Mouse (Mus musculus): ENCODE results near the gene Plekhh2. TPM values are rescaled to one million over a fixed set of nuclear protein-coding genes. Genes with fewer than 3 reads are reported as not detected.

The Plekhh2 gene
- total RNA-seq, 4 experiments from 2014 or later, result 0.73 to 1.3 (median 0.96) TPM

DNA sequence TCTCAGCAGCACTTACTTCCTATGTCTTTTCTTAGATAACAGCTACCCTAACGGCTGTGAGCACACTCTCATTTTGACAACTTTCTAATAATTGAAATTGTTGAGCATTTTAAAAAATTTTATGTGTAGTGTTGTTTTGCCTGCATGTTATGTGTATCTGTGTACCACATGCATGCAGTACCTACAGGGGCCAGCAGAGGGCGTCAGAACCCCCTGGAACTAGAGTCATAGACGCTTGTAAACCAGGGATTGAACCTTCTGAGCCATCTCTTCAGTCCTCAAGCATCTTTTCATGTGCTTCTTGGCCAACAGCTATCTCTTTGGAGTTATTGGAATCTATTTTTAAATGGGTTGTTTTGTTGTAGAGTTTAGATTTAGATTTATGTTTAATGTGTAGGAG lies 130.2 kb downstream of the Plekhh2 start:
- no peak for DNase-seq (ENCODE audit: low spot score in 2 of 2)

DNA sequence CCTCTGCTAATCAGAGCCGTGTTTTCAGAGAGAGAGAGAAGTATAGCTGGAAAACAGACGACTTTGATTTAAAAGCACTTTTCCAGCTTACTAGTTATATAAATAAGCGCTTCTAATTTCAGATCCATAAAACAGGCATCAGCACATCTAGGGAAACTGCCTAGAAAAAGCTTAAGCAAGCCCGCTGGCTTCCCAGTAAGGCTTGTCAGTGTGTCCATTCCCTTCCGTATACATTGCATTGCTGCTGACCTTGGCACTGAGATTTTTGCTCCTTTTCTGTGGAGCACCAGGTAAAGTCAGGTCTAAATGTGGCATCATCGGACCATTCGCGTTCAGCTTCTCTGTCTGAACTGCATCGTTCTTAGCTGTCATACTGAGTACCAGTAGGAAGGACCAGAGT lies 130.6 kb downstream of the Plekhh2 start:
- DNase-seq (ENCODE audit: low spot score in 2 of 2), result no peak

DNA sequence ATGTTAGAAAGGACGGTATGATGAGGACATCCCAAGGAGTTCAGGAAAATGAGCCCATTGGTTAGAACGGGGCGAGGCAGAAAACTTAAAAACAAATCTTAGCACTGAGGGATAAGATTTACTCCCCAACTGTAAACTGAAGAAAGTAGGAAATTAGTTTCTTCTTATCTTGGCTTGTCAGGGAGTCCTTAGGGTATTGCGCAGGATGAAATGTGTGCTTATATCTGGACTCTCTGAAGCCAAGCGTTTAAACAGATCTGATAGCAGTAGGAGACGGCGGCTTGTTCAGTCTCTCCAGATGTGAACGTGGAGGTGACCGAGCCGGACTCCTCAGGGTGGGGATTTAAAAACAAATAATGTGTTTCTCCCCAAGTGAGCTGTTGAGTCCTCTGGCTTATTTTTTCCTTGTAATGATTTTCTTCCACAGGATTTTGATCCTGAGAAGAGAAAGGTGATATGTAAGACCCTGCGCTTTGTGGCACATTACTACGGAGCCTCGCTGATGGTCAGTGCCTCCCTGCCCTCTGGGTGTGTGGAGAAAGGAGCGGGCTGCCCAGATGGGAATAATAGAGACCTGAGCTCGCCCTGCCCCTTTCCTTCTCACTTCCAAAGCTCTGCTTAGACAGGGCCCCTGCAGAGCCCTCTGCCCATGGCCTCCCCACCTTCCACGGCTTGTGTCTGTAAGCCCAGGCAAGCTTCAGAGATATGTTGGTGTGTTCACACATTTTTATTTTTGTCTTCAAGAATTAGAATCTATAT lies 132.8 kb downstream of the Plekhh2 start:
- no peak for DNase-seq (ENCODE audit: low spot score in 2 of 2)

DNA sequence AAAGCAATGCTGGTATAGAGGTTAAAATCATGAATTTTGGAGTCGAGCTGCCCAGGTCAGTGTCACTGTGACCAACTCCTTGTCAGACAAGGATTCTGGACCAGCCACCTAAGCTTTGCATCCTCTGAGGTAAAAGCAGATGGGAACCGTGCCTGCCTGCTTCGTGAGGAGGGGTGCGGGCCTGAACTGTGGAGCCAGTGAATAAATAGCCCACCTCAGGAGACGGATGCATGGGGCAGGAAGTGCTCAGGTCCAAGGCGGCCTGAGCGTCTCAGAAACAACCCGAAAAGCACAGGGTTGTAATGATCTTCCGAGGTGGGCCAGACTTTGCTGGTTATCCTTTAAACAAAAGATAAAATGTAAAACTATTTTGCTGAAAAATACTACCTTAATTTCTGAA lies 133.4 kb downstream of the Plekhh2 start:
- no peak for DNase-seq (ENCODE audit: low spot score in 2 of 2)

DNA sequence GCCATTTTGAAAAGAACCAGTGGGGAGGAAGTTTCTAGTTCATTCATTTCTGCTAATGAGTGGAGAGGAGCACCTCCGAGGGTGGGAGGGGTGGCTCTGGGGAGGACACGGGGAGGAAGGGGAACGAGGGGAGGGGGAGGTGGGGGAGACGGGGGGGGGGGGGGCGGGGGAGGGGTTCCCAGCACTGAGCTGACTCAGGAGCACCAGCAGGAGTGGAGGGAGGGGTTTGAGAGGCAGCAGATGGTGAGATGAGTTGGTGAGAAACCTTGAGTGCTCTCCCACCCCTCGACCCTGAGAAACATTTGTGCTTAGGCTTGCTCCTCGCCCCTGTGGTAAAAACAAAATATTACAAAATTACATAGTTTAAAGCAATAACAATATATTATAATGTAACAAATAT lies 134.2 kb downstream of the Plekhh2 start:
- DNase-seq (ENCODE audit: low spot score in 2 of 2), result no peak

DNA sequence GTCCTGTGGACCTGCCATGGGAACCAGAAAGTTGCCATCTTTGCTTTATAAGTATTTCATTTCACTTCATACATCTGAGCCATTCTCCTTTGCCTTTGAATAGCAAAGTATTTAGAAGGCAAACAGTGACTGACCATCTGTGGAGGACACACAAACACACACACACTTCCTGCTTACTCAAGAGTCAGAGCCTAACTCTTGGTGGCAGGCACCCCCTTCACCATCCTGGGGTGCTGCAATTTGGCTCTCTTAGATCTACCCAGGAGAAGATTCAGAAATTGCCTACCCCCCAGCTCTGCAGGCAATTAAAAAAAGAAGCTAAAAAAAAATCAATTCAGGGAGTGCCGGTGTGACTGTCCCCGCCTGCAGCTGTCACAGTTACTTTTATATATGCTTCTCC lies 134.8 kb downstream of the Plekhh2 start:
- no peak for DNase-seq (ENCODE audit: low spot score in 2 of 2)

DNA sequence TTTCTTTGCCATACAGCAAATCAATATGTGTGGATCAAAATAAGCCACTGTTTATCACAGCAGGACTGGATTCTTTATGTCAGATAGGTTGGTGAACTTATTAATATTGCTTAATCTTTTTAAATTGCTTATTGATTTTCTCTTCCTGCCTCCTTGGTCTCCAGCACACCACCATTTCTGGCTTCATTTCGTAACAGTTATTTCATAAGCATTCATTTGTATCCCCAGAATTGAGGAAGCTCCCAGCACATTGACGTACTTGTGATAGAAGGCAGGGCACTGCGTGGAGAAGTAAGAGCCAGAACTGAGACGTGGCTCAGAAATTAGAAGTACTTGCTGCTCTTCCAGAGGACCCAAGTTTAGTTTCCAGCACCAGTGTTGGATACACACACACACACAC lies 135.9 kb downstream of the Plekhh2 start:
- DNase-seq (ENCODE audit: low spot score in 2 of 2), result no peak

DNA sequence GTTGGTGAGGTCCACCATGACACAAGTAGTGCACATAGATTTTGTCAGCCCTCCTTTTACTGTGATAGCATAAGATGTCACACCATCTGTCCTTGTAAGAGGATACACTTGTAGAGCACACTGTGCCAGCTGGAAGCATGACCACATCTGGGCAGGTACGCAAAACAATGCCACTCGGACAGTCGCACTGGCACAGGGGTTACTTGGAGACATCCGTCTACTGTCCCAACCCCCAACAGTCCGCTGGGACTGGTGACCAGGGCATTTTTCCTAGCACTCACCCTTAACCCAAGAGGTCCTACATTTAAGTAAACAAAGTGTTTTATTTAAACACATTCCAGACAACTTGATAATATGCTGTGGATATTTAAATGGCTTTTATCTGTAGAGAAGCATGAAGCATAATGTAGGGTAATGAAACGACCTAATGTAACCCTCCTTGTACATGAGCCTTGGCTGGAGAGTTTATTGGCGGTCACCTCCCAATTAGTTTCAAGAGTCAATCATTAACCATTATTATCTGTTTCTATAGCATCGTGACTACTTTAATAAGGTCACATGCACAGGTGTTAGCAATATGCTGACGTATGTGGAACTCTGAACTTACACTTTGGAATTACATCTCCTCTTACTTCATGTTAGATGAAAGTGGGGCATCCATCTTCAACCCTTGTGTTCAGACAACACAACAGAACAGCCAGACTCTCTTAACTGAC lies 138.8 kb downstream of the Plekhh2 start:
- DNase-seq (ENCODE audit: low spot score in 2 of 2), result no peak

DNA sequence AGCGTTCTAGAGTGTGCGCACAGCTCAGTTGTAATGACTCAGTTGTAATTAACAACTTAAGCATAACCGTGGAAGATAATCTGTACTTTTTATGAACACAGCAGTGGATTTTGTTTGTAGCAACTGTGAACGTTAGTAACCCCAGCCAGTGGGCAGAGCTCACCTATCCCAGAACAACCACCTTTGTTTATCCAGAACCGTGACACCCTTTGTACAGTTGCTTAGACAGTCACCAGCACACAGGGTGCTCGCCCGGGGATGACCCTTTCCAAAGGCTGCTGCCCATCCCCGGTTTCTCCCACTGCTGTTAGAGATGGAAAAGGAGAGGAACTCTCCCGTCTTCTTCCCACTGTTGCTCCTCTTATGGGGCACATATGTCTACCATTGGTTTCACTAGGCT lies 141.8 kb downstream of the Plekhh2 start:
- no peak for DNase-seq (ENCODE audit: low spot score in 2 of 2)

DNA sequence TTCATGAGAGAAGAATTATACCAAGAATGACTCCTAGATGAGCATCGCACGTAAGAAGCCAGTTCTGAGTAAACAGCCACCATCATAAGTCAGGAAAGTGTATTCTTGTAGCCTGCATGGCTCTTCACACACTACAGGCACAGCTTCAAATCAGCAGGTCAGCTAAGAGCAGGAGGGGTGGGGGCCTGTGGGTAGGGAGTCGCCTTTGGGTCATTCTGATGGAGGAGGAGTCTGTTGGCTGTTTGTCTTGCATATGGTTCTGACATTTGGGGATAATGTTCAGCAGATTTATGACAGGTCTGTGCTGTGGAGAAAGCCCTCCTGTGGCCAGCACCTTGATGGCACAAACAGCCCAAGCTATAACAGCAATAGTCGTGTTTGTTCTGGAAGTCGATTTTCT lies 144.5 kb downstream of the Plekhh2 start:
- no peak for DNase-seq (ENCODE audit: low spot score in 2 of 2)

DNA sequence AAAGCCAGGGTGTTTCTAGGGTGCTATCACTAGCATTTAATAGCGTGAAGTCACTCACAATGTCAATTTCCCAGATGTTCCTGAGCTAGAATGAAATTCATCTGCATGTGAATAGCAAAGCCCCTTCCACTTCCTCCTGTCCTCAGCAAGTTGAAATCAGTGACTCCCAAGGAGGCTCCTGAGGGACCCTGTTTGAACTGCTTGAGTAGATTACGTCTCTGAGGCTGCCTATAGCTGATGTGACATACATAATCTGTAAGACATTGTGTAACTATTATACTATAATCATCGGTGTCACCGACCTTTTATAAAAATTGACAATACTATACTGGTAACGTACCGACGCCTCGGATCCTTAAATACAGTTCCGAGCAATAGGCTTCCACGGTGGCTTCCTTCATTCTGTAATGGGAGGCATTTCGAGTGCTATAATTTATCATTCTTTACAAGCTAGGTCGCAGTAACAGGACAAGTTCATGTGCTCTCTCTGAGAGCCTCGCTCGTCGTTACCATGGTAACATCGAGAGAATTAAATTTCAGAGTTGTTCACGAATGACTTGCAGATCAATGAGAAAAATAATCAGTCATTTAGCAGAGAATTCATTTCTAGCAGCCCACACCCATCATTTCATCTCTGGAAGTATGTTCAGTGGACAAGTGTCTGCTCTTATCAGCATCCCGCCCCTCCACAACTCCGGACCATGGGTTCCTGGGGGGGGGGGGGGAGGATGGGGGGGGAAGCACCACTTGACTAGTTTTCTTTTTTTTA lies 145.1 kb downstream of the Plekhh2 start:
- DNase-seq (ENCODE audit: low spot score in 2 of 2), result no peak

DNA sequence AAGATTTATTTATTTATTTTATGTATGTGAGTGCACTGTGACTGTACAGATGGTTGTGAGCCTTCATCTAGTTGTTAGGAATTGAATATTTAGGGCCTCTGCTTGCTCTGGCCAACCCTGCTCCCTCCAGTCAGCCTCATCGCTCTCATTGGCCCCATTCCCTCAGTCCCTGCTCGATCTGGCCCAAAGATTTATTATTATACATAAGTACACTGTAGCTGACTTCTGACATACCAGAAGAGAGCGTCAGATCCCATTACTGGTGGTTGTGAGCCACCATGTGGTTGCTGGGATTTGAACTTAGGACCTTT lies 145.7 kb downstream of the Plekhh2 start:
- DNase-seq (ENCODE audit: low spot score in 2 of 2), result no peak

DNA sequence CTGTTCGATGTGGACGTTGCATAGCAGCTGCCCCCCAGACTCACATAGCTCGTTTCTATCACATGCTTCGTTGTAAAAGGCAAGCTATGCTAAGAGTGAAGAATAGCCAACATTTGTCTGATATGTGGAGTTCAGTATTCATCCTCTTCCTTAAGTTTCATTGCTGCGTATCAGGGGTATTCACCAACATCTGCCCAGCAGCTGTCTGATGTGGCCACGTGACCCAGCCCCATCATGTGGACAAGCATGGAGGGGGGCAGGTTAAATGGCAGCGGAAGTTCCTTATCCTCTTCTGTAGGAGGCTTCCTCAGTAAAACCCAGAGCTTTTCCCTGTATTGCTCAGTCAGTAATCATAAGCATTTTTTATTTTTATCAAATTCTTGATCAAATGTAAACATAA lies 146.1 kb downstream of the Plekhh2 start:
- no peak for DNase-seq (ENCODE audit: low spot score in 2 of 2)

DNA sequence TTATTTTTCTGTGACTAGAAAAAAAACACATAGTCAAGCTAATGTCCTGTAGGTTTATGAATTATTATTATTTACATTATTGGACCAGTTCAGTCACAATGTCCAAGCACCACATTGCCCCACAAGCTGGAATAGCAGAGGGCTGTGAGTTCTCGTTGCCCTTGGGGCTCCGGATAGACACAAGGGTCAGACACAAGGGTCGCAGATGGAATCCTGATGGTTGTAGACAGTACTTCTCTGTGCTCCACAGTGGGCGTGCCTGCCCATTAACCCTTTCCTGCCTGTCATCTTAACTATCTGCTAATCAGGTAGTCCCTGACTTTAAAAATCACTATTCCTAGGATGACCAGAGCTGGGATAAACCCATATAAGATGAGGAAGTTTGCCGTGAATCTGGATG lies 146.5 kb downstream of the Plekhh2 start:
- DNase-seq (ENCODE audit: low spot score in 2 of 2), result no peak

DNA sequence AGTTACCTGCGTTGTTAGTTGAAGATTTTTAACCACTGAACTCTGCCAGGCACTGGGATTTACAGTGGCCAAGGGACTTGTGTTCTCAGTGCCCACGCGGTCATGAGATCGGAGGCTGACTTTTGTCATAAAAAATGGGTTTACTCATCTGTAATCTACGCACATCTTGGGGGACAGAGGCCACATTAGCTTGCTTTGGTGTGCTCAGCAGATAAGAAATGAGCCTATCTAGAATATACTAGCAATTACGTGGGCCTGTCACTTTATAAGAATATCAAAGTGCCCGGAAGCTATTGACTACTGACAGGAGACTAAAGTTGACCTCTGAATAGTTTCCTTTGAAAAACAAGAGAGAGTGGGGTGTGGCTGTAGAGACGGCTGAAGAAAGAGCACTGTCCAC lies 147.3 kb downstream of the Plekhh2 start:
- no peak for DNase-seq (ENCODE audit: low spot score in 2 of 2)

DNA sequence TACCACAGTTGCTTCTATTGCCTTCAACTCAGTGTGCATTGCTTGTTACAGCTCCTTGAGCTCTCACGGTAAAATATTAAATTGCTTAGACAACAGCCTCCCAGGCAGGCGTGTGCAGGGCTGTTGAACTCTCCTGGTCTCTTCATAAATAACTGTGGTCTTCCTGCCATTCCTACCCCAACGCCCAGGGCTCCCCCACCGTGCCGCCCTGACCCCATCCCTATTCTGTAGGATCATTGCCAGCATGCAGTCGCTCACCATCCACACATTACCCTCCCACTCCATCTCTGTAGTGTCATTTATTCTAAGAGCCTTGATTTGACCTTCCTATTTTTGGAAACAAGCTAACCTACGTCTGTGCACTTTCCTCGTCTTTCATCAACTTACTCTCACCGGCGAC lies 153.4 kb downstream of the Plekhh2 start:
- no peak for DNase-seq (ENCODE audit: low spot score in 2 of 2)

DNA sequence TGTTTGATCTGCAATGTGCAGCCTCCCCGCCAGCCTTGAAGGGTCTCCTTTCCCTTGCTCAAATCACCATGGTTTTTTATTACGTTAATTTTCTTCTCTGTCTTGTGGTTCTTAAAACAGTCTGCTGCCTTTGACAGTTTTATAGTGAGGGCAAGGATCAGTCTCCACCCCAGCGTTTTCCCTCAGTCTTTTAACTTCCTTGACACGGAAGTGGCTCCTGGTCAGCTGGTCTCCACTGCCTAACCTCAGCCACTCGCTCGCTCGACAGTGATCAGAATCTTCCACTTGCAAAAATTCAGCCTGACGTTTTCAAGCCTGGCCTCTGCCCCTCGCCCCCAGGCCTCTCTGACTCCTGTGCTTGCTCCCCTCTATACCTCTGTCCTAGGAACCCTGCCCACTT lies 154.0 kb downstream of the Plekhh2 start:
- no peak for DNase-seq (ENCODE audit: low spot score in 2 of 2)

DNA sequence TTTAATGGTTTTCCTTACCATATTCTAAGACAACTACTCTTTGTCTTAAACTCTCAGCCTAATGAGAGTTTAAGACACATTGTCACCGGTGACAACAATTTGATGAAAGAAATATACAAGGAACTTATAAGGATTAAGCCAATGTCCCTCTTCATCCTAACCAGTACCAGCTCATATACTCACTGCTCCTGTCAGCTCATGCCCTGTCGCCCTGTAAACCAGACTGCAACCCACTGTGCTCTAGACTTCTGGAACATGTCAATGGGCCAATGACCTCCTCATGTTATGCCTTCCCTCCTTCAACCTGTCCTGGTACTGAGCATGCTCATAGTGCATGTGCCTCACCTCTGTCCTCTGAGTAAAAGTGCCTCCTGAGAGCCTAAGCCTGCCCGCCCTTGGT lies 156.2 kb downstream of the Plekhh2 start:
- DNase-seq (ENCODE audit: low spot score in 2 of 2), result no peak

All from gastrocnemius, adult 8-10 months (tissue).